Mouse (Mus musculus) liver, embryonic 15.5 days (tissue): Measurements from ENCODE around the gene Ehd4. TPM values are rescaled to one million over a fixed set of nuclear protein-coding genes. Genes with fewer than 3 reads are reported as not detected.

ENCODE experiments used
- ATAC-seq: fragments of 200-750 bp; cut with Nextera tagmentation; 2 replicates; pipeline ENCODE4 v1.8.0; 2017; ENCODE audit warnings: moderate number of reproducible peaks, mild to moderate bottlenecking, moderate library complexity; ENCODE audit not compliant: insufficient read depth
- H3K27ac ChIP-seq: fragments of 300-500 bp; sonication (generic); replicated peaks from 2 replicates; pipeline ENCODE4 v1.5.1; 2015; ENCODE audit warnings: mild to moderate bottlenecking, inconsistent platforms
- H3K27me3 ChIP-seq: fragments of 300-500 bp; sonication (generic); 2 replicates; pipeline ENCODE4 v1.6.1; 2015; ENCODE audit warnings: mild to moderate bottlenecking, inconsistent platforms
- H3K36me3 ChIP-seq: fragments of 300-500 bp; sonication (generic); replicated peaks from 2 replicates; pipeline ENCODE4 v1.6.1; 2015; ENCODE audit warnings: moderate library complexity, mild to moderate bottlenecking, inconsistent platforms
- H3K4me1 ChIP-seq: fragments of 300-500 bp; sonication (generic); replicated peaks from 2 replicates; pipeline ENCODE4 v1.6.1; 2015; ENCODE audit warnings: inconsistent platforms
- H3K4me2 ChIP-seq: fragments of 300-500 bp; sonication (generic); 2 replicates; pipeline ENCODE4 v1.6.1; 2015; ENCODE audit warnings: moderate library complexity, mild to moderate bottlenecking, inconsistent platforms
- H3K4me3 ChIP-seq: fragments of 300-500 bp; sonication (generic); replicated peaks from 2 replicates; pipeline ENCODE4 v1.5.1; 2015; ENCODE audit warnings: mild to moderate bottlenecking, inconsistent platforms
- H3K9ac ChIP-seq: fragments of 300-500 bp; sonication (generic); 2 replicates; pipeline ENCODE4 v1.6.1; 2015; ENCODE audit warnings: moderate library complexity, mild to moderate bottlenecking, inconsistent platforms
- H3K9me3 ChIP-seq: fragments of 300-500 bp; sonication (generic); replicated peaks from 2 replicates; pipeline ENCODE4 v1.6.1; 2016; ENCODE audit warnings: inconsistent platforms
- WGBS: fragments of 180-500 bp; shearing (Covaris S2); methylation state at CpG from one replicate; pipeline ENCODE4 v1.1.7; 2015; ENCODE audit warnings: mixed read lengths; ENCODE audit not compliant: insufficient replicate concordance; 5-methylcytosine and 5-hydroxymethylcytosine counted together
- polyA plus RNA-seq: library from polyadenylated mRNA; unstranded; fragments of >200 nt; fragmentation: Nextera tagmentation; extraction: Ambion mirVana; gene quantifications from 2 replicates; pipeline ENCODE4 v1.2.1, GENCODE M21; 2015

Gene Ehd4
- polyA plus RNA-seq, 1 experiment from 2014 or later = 23.4 TPM

DNA sequence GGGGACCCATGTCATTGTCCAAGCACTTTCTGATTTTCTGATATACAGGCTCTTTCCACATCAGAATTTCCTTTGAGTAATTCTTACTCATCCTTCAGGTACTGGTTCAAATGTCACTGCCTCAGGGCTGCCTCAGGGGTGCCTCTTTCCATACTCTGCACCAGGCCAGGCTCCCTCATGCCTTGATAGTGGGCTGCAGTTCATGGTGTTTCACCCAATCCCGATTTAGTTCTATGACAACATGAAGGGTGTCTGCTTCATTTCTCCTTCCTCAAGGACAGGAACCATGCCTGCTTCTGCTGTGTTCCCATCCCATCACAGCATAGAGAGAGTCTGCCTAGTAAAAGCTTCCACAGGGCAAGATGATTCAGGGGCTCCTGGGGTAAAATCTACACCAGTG, 27.5 kb downstream of the Ehd4 start:
- no peak overlapping the region for H3K4me3 ChIP-seq
- H3K4me1 ChIP-seq = peaks cover 9% of the 10 kb centered on the region; the same call in 1 of the 2 replicates
- no peak overlapping the region for H3K4me2 ChIP-seq
- no peaks in the 10 kb centered on the region for H3K9me3 ChIP-seq
- 63% methylated on average over 1 of the region's 1 CpGs for WGBS
- H3K27me3 ChIP-seq = no peaks in the 10 kb centered on the region
- no peak overlapping the region for H3K27ac ChIP-seq
- no peak for ATAC-seq
- H3K36me3 ChIP-seq = 0 out of 2 replicates have a peak, but pooled peaks cover 5% of the 10 kb centered on the region
- no peak overlapping the region for H3K9ac ChIP-seq

DNA sequence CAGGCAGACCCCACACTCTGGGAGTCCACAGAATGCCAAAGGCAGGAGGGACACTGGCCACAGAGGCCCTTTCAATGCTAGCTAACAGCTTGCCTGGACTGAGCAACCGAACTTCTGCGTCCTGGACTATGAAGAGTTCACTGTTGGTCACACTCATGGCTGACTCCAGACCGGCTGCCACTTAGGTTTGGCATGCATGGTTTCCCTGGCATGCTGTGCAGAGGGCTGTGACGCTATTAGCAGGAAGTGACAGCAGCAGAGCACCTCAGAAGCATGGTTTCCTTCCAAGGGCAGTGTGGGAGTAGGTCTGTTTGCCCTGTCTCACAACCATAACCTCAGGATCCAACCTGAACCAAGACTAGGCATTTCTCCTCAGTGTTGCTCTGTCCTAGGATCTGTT, 28.0 kb downstream of the Ehd4 start:
- H3K9me3 ChIP-seq = no peaks in the 10 kb centered on the region
- WGBS = 63% methylated on average over 4 of the region's 4 CpGs
- ATAC-seq = no peak

DNA sequence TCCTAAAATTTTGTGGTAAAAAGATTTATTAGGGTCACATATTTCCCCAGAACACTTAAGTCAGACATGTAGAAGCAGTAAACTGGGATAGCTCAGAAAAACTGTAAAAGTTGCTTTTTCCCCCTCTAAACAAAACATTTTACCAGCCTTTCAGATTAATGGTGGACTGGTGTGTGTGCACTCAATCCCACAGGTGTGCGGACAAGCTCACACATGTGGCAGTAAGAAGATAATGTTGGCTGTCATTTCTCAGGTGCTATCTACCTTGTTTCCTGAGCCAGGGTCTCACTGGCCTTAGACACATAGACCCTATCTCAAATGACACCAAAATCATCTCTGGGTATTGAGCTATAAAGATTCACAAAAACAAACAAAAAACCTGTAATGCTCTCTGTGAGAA, 28.9 kb downstream of the Ehd4 start:
- peaks cover 9% of the 10 kb centered on the region; the same call in 1 of the 2 replicates for H3K4me1 ChIP-seq
- no peak overlapping the region for H3K4me3 ChIP-seq
- H3K27ac ChIP-seq = no peak overlapping the region
- ATAC-seq = no peak
- no peak overlapping the region for H3K4me2 ChIP-seq
- 90% methylated on average over 1 of the region's 1 CpGs for WGBS
- no peaks in the 10 kb centered on the region for H3K9me3 ChIP-seq
- H3K9ac ChIP-seq = no peak overlapping the region
- 0 out of 2 replicates have a peak, but pooled peaks cover 5% of the 10 kb centered on the region for H3K36me3 ChIP-seq
- no peaks in the 10 kb centered on the region for H3K27me3 ChIP-seq

More for the DNA sequence above, 28.0 kb downstream of the Ehd4 start:
- Histone ChIP-seq H3K27ac (no peak overlapping the region), H3K36me3 (0 out of 2 replicates have a peak, but pooled peaks cover 5% of the 10 kb centered on the region), H3K27me3 (no peaks in the 10 kb centered on the region), H3K4me3 (no peak overlapping the region), H3K4me1 (peaks cover 9% of the 10 kb centered on the region; the same call in 1 of the 2 replicates), H3K4me2 (no peak overlapping the region), H3K9ac (no peak overlapping the region)

- Histone ChIP-seq H3K4me2 (no peak overlapping the region), H3K27me3 (no peaks in the 10 kb centered on the region), H3K27ac (no peak overlapping the region), H3K36me3 (0 out of 2 replicates have a peak, but pooled peaks cover 5% of the 10 kb centered on the region), H3K4me1 (peaks cover 9% of the 10 kb centered on the region; the same call in 1 of the 2 replicates), H3K9ac (no peak overlapping the region), H3K9me3 (no peaks in the 10 kb centered on the region), H3K4me3 (no peak overlapping the region)
- no peak for ATAC-seq
- WGBS = 81% methylated on average over 2 of the region's 2 CpGs
Measured at GRCm38 (mm10) chr2:120124946-120125345, 29.5 kb downstream of the Ehd4 start.

DNA sequence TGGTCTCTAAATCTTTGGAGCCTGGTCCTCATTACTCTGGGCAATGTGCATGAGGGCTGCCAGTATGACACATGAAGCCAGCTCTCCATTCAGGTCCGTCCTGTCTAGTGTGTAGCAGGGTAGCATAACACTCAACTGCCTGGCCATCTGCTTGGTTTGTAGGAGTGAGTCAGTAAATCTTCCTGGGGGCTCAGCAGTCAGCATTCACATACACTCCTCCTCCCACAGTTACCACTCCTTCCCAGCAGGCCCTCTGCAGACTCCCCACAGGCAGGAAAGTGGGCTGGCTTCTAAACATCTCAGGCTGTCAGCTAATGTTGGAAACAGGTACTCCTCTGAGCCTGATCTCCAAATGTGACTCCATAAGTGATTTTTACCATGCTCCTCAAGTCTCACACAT, 30.3 kb downstream of the Ehd4 start:
- H3K9ac ChIP-seq = no peak overlapping the region
- H3K27me3 ChIP-seq = no peaks in the 10 kb centered on the region
- peaks cover 9% of the 10 kb centered on the region; the same call in 1 of the 2 replicates for H3K4me1 ChIP-seq
- no peak overlapping the region for H3K4me2 ChIP-seq
- 0 out of 2 replicates have a peak, but pooled peaks cover 5% of the 10 kb centered on the region for H3K36me3 ChIP-seq
- H3K4me3 ChIP-seq = no peak overlapping the region
- 58% methylated on average over 1 of the region's 1 CpGs for WGBS
- no peaks in the 10 kb centered on the region for H3K9me3 ChIP-seq
- no peak overlapping the region for H3K27ac ChIP-seq
- no peak for ATAC-seq

DNA sequence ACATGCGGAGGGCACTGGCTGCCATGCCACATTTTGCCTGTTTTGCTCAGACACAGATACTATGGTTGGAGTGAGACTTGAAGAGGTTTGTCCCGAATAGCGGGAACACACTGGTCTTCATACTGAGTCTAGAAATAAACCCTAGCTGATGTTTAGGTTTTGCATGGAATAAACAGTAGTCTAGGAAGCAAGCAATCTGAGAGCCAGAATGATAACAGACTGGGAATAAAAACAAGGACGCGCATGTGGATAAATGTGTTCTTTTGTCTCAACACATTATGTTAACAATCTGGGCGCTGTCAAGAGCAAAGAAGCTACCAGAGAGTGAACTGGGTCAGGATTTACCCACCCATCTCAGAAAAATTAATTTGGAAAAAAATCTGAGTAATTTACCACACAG, 31.4 kb downstream of the Ehd4 start:
- H3K27ac ChIP-seq = no peak overlapping the region

GRCm38 (mm10) chr2:120117346-120117745, 37.1 kb downstream of the Ehd4 start:
- H3K4me2 ChIP-seq = no peak overlapping the region
- H3K4me3 ChIP-seq = no peak overlapping the region
- no peak overlapping the region for H3K27ac ChIP-seq
- 0 out of 2 replicates have a peak, but pooled peaks cover 8% of the 10 kb centered on the region for H3K4me1 ChIP-seq
- WGBS = 60% methylated on average over 6 of the region's 6 CpGs
- H3K27me3 ChIP-seq = no peaks in the 10 kb centered on the region
- no peaks in the 10 kb centered on the region for H3K9me3 ChIP-seq
- H3K9ac ChIP-seq = no peak overlapping the region
- ATAC-seq = no peak
- H3K36me3 ChIP-seq = no peaks in the 10 kb centered on the region

More for the DNA sequence above, 31.4 kb downstream of the Ehd4 start:
- ATAC-seq = no peak
- Histone ChIP-seq H3K9me3 (no peaks in the 10 kb centered on the region), H3K36me3 (0 out of 2 replicates have a peak, but pooled peaks cover 5% of the 10 kb centered on the region), H3K4me2 (no peak overlapping the region), H3K4me3 (no peak overlapping the region), H3K27me3 (no peaks in the 10 kb centered on the region), H3K9ac (no peak overlapping the region), H3K4me1 (peaks cover 1% of the 10 kb centered on the region; the same call in 1 of the 2 replicates)
- WGBS = 75% methylated on average over 6 of the region's 6 CpGs

- no peaks in the 10 kb centered on the region for H3K27me3 ChIP-seq
- 22% methylated on average over 1 of the region's 1 CpGs for WGBS
- H3K9ac ChIP-seq = no peak overlapping the region
- H3K4me1 ChIP-seq = peaks cover 14% of the 10 kb centered on the region; the same call in 1 of the 2 replicates
- no peaks in the 10 kb centered on the region for H3K9me3 ChIP-seq
- H3K36me3 ChIP-seq = no peaks in the 10 kb centered on the region
- no peak overlapping the region for H3K27ac ChIP-seq
- H3K4me3 ChIP-seq = no peak overlapping the region
- no peak overlapping the region for H3K4me2 ChIP-seq
- no peak for ATAC-seq
Measured at GRCm38 (mm10) chr2:120116362-120116761, 38.0 kb downstream of the Ehd4 start.

- WGBS = 74% methylated on average over 4 of the region's 4 CpGs
- peaks cover 17% of the 10 kb centered on the region; the same call in 1 of the 2 replicates for H3K4me1 ChIP-seq
- no peaks in the 10 kb centered on the region for H3K27me3 ChIP-seq
- H3K27ac ChIP-seq = no peak overlapping the region
- no peaks in the 10 kb centered on the region for H3K9me3 ChIP-seq
- H3K4me2 ChIP-seq = no peak overlapping the region
- no peak overlapping the region for H3K4me3 ChIP-seq
- H3K36me3 ChIP-seq = no peaks in the 10 kb centered on the region
- ATAC-seq = no peak
- no peak overlapping the region for H3K9ac ChIP-seq
Measured at GRCm38 (mm10) chr2:120114977-120115376, 39.4 kb downstream of the Ehd4 start.

- Histone ChIP-seq H3K27ac (no peak overlapping the region), H3K4me2 (no peak overlapping the region), H3K4me3 (no peak overlapping the region), H3K9me3 (no peaks in the 10 kb centered on the region), H3K27me3 (no peaks in the 10 kb centered on the region), H3K36me3 (no peaks in the 10 kb centered on the region), H3K4me1 (peaks cover 17% of the 10 kb centered on the region; the same call in 1 of the 2 replicates), H3K9ac (no peak overlapping the region)
- WGBS = 64% methylated on average over 3 of the region's 3 CpGs
- no peak for ATAC-seq
Measured at GRCm38 (mm10) chr2:120113963-120114362, 40.4 kb downstream of the Ehd4 start.

- no peak for ATAC-seq
- peaks cover 20% of the 10 kb centered on the region; the same call in 1 of the 2 replicates for H3K4me1 ChIP-seq
- H3K4me3 ChIP-seq = no peak overlapping the region
- H3K27ac ChIP-seq = no peak overlapping the region
- no peaks in the 10 kb centered on the region for H3K36me3 ChIP-seq
- H3K4me2 ChIP-seq = no peak overlapping the region
- WGBS = 78% methylated on average over 6 of the region's 6 CpGs
- no peaks in the 10 kb centered on the region for H3K27me3 ChIP-seq
- no peaks in the 10 kb centered on the region for H3K9me3 ChIP-seq
- no peak overlapping the region for H3K9ac ChIP-seq
Measured at GRCm38 (mm10) chr2:120113476-120113875, 40.9 kb downstream of the Ehd4 start.

DNA sequence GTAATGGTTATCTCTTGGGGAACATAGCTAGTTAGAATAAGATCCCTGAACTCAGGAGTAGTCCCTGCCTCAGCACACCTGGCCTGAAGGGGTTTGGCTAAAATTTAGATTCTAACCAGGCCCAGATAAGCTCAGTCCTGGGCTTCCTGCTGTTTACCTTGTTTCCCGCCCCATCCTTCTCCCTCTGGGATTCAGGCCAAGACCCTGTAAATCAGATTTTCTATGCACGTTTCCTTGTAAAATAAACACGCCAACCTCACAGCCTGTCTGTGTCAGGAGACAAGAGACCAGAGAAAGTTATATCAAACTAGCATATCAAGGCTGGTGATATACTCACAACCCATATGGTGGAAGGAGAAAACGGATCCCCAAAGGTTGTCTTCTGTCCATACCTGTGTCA, 42.8 kb downstream of the Ehd4 start:
- no peak overlapping the region for H3K4me2 ChIP-seq
- no peak for ATAC-seq

More for the DNA sequence above, 42.8 kb downstream of the Ehd4 start:
- Histone ChIP-seq H3K36me3 (no peaks in the 10 kb centered on the region), H3K27ac (no peak overlapping the region), H3K9ac (no peak overlapping the region), H3K4me3 (no peak overlapping the region), H3K4me1 (peaks cover 21% of the 10 kb centered on the region; the same call in 1 of the 2 replicates), H3K9me3 (no peaks in the 10 kb centered on the region), H3K27me3 (no peaks in the 10 kb centered on the region)
- WGBS = 63% methylated on average over 4 of the region's 4 CpGs
